Mouse (Mus musculus) MEL (cell line): ENCODE data around the gene Trmt1.

Source experiments
- CTCF ChIP-seq, 3 experiments: IDR thresholded peaks in 2 of 3; conservative IDR thresholded peaks in 1 of 3; 2 replicates each; pipeline ENCODE4 v1.5.1; 2011 to 2012; ENCODE audit warnings: low read length in 3 of 3, low read depth in 2 of 3, mild to moderate bottlenecking in 2 of 3, improper control_type of control experiment in 1 of 3, inconsistent platforms in 1 of 3, mixed read lengths in 1 of 3, moderate library complexity in 1 of 3; ENCODE audit not compliant: control insufficient read depth in 1 of 3, insufficient read depth in 1 of 3, poor library complexity in 1 of 3, severe bottlenecking in 1 of 3
- TAL1 ChIP-seq: IDR thresholded peaks from 2 replicates; pipeline ENCODE4 v1.6.1; 2012; ENCODE audit warnings: mild to moderate bottlenecking, inconsistent platforms, low read length, moderate library complexity, mixed read lengths

DNA sequence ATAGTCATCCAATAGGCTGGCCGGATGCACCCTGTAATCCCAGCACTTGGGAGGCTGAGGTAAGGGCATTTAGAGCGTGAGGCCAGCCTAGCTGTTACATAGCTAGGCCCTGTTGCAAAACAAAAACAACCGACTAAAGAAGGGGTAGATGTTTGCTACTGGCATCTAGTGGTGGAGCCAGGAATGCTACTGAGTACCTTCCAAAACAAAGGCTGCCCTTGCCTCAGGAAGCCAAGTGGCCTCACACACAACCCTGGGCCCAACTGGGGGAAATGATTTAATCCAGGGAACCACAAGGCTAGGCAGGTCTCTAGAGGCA, 39.8 kb downstream of the Trmt1 start:
- TF ChIP-seq TAL1 (no peak), CTCF (IDR thresholded peaks at IDR 0.05 in 2 of 3, conservative IDR thresholded peaks at IDR 0.05 in 1 of 3; ENCODE audit: control insufficient read depth in 1 of 3, insufficient read depth in 1 of 3, low read depth in 2 of 3, low read length in 3 of 3, poor library complexity in 1 of 3, severe bottlenecking in 1 of 3) (peak; percentile 12 to 51 (median 47); a peak in 4 of 6 replicates)
